Mouse (Mus musculus) ovary, postnatal 36 days (tissue): ENCODE measurements around the gene Tnfrsf11a.
"Not testable (repeated sequence)": the region's sequence is repeated elsewhere in the genome, so short reads cannot be mapped to it uniquely, and the experiment has no call there.

Experiments
- DNase-seq: peaks from one replicate; pipeline ENCODE4 v3.0.0; 2022; ENCODE audit warnings: low spot score, mixed read lengths

The Tnfrsf11a gene

DNA sequence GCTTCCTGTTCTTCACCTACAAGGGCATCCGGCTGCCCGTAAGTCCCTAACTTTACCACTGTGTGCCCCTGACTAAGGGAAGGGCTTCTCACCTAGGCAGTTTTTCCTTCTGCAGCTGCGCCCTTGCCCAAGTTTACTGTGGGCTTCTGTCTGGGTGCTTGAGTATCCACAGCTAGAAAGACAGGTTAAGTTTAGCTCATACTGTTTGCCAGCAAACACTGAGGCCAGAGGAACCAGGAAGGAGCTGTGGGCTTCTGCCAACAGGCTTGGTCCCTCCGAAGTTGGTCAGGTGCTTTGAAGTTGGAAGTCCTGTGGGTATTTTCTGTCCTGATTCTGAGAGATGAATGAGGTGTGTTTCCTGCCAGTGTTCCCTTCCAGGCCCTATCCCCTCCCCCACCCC lies 4.6 kb downstream of the Tnfrsf11a start:
- DNase-seq, result no peak

DNA sequence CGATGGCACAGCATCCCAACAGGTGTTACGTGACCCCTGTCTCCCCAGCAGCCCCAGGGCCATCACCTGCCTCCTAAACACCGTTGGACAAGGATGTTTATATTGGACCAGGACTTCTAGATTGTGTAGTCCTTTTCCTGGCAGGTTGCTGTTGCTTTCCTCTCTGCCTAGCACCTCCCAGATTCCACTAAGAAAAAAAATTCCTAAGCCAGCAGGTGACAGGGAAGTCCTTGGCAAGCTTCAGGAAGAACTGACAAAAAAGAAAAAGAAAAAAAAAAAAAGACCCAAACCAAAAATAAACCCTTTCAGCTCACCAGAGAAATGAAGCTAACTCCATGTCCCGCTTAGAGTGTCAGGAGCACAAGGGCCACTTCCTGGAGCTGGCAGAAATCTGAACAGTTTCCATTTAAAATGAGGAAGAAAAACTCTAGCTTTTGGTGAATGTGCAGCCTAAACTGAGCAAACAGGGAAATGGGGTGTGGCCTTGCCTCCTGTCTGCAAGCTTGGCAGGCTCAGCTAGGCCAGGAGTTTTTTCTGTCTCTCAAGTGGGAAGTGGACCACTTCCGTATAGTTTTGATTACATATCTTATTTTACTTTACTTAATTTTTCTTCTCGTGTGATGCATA lies 6.3 kb downstream of the Tnfrsf11a start:
- DNase-seq, result no peak

DNA sequence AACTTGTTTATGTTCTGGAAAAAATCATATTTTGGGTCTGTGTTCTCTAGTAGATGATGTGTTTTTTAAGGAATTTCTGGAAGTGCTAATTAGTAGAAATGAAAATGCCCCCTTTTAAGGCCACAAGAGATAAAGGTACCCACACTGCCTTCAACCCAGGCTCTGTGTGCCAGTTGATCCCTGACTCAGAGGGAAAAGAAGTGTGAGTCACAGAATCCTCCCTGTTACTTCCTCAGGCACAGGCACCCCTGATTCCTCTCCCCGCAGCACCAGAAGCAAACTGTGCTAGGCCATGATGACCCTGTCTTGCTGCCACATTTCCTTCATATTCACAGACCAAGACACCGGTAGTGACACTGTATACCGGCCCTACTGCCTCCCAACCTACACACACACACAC lies 9.6 kb downstream of the Tnfrsf11a start:
- no peak for DNase-seq

DNA sequence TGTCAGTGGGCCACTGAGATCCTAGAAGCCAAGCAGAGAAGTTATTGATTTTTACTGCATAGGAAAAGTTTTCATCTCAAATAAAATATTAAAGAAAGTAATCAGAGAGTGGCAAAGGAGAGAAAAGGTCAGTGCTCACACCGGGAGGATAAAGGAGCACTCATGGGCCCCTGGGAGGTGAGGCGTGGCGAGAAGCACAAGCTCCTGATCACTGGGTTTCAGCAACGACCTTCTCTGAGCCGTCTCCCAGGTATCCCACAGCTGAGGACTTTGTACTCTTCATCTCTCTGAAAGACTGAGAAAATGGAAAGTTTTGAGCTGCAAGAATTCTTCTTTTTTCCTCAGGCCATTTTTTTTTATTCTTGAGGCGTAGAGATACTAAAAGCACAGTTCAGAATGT lies 14.2 kb downstream of the Tnfrsf11a start:
- no peak for DNase-seq

DNA sequence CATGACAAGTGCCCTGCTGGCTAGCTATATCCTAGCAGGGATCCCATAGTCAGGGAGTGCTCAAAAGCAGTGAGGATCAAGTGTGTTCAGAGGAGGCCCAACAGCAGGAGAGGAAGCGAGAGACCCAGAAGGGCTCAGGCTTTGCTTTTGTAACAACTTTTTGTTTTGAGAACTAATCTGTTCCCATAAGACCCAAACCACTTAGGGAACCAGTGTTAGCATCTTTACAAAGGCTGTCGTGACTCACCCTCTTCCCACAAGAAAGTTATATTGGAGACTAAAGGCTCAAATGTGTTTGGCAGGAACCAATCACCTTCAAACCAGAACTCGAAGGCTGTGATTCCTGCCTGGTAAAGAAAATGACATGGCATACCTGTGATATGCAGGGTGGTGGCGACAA lies 15.2 kb downstream of the Tnfrsf11a start:
- DNase-seq, result no peak

DNA sequence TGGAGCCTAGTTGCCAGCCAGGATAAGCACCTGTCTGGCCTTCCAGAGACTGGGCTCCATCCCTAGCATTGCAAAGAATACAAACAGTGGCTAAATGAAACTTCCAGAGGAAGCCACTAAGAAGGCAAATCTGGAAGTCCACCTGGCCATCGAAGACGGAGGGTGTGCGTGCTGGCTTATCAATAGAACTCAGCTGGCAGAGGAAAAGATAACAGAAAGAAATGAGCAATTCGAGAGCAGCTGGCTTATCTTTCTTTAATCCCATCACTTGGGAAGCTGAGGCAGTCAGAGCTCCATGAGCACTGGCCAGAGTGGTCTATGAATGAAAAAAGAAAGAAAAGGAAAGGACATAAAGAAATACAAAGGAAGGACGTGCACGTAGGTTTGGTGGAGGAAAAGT lies 20.1 kb downstream of the Tnfrsf11a start:
- no peak for DNase-seq

DNA sequence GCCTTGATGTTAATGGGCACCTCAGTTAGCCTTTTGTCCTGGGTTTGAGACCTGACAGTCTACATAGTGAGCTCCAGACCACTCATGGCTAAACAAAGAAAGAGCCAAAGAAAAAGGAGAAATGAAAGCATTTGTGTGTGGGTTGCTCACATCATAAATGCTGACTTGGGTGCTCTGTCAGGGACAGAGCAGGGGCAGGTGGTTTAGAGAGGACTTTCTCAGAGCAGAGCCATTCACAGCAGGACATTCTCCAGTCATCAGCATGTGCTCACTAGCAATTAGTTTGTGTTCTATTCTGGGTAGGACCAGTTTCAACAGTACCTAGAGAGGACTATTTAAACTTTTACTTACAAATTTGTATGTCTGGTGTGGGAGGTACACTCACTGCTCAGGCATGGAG lies 20.7 kb downstream of the Tnfrsf11a start:
- DNase-seq, result no peak

DNA sequence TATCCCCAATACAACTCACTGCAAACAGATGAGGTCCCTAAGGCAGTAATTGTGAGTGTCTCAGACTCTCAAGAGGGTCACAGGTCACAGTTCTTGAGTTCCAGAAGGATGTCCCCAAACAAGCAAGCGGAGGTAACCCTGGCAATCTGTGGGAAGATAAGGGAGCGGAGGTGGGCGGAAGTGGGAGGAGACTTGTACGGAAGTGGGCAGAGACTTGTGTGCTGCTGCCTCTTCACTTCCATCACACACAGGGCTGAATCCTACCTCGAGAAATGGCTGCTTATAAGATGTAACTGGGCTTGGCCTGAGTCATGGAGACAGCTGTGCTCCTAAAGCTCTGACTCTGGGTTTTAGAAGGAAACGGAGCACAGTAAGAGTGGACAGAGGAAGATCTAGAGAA lies 22.4 kb downstream of the Tnfrsf11a start:
- no peak for DNase-seq

GRCm38 (mm10) chr1:105804285-105804684 lies 23.8 kb downstream of the Tnfrsf11a start:
- no peak for DNase-seq

DNA sequence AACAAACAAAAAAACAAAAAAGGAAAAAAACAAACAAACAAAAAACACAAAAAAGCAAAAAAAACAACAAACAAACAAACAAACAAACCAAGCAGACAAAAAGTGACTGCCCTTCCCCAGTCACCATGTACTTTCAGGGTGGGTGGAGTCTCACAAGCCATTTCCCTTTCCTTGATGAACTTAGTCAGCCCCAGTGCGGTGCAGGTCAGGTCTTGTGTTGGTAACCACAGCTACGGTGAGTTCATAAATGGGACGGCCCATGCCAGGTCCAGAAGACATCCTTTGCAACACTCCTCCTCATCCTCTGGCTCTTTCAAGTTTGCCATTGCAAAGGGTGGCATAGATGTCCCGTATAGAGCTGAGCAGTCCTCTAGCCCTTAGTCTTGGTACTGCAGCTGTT lies 25.0 kb downstream of the Tnfrsf11a start:
- DNase-seq, result no peak

DNA sequence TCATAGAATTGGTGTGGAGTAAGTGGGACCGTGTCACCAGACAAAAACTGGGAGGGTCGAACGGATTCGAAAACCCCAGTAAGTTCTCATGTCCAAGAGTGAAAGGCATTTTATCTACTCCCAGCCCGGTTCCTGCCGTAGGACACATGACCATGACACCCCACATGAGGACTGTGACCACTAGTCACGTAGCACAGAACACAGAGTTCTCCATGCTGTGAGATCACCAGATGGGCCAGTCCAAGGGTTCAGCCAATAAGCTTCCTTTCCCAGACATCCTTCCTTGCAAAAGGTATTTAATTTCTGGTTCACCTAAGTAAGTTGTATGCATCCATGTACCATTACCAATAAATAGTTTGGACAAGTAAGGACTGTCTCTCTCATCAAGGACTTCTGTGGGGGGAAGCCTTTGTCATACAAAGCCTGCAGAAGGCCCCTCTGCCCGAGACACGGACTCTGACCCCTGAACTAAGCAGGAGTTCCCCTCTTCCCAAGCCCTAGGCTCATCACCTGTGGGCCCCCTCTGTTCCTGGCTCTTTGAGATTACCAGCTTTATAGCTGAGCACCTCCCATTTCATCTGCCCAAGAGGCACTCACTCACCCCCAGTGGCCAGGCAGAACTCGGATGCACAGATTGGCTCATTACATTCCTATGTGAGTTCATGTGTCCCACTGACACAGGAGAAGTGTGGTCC lies 26.7 kb downstream of the Tnfrsf11a start:
- no peak for DNase-seq

GRCm38 (mm10) chr1:105812027-105812426 lies 31.5 kb downstream of the Tnfrsf11a start:
- DNase-seq, result not testable (repeated sequence)

GRCm38 (mm10) chr1:105812960-105813708 lies 32.6 kb downstream of the Tnfrsf11a start:
- no peak for DNase-seq

- no peak for DNase-seq
These were observed 33.2 kb downstream of the Tnfrsf11a start for GRCm38 (mm10) chr1:105813709-105814061.

DNA sequence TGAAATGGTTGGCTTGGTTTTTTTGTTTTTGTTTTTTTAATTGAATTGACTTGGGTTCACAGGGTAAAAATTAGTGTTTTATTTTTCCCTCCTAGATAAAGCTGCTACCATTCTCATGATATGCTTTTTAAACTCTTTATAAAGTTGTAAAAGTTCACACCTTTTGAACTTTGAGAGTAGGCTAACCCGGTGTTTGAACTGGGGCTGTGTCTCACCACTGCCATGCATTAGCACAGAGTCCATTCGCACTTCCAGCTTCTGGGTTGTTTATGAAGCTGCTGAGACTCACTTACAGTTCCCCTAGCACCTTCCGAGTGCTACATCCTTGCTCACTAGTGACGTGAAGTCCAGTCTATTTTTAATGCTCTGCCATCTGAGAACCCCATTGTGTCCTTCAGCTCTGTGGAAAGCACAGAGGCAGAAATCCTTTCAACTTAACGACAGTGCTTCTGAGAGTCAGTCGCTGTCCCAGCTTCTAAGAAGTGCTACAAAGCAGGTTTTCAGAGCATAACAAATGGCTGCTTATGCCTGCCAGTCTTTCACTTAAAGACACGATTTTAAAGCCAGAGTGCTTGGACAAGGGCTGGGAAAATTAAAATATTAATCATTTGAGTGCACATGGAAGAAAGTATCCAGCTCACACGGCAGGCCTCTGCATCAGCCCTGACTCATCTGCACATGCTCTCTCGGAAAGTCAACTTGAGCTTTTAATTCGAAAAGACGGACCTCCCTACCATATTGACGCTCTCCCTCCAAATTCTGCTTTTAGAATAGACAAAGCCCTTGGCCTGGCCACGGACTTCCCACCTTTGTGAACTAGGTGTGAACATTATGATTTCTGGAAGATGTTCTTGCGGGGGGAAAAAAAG lies 34.1 kb downstream of the Tnfrsf11a start:
- DNase-seq, result no peak

DNA sequence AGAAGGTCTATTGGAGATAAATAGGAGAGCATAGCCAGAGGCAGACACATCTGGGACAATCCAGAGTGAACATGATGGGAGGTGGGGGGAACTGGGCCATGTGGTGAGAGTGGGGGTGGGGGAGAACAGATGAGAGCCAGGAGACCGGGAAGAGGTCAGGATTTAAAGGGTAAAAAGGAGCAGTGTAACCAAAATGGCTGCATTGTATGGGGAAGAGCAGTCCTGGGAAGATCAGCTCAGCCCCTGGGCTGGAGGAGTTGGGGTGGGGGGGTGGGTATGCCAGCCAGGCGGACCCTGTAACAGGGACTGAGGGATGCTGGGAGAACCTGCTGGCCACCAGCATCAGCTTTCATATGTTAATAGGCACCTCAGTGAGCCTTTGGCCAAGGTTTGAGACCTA lies 34.8 kb downstream of the Tnfrsf11a start:
- DNase-seq, result no peak

DNA sequence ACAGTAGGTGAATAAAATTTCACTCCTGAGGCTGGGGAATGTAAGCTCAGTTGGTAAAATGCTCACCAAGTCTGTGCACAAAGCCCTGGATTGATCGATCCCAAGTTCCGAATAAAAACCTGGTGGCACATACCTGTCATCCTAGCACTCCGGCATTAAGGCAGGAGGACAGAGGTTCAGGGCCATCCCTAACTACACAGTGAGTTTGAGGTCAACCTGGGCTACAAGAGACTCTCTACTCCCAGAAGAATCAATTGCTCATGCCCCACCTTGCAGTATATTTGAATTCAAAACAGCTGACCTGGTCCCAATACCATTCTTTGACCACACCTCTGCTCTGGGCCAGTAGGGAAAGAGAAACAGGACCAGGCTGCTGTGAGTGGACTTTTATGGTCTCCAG lies 35.2 kb downstream of the Tnfrsf11a start:
- no peak for DNase-seq

DNA sequence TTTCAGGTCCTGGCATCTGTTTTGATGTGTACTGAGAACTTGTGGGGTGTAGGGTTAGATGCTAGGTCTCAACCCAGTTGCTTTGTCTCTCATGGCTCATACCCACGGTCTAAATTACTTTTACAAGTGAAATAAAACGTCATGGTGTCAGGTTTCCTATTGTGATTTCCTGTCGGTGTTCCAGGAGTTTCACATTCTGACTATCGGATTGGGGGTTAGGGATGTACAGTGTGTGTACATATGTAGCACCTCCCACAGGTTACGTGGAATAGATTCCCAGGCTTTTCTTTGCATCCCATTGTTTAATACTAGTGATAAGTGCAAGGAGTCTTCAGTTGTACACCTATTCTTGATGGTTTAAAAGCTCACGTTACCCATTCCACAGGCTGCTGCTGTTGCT lies 38.5 kb downstream of the Tnfrsf11a start:
- no peak for DNase-seq

GRCm38 (mm10) chr1:105819740-105820139 lies 39.2 kb downstream of the Tnfrsf11a start:
- no peak for DNase-seq

DNA sequence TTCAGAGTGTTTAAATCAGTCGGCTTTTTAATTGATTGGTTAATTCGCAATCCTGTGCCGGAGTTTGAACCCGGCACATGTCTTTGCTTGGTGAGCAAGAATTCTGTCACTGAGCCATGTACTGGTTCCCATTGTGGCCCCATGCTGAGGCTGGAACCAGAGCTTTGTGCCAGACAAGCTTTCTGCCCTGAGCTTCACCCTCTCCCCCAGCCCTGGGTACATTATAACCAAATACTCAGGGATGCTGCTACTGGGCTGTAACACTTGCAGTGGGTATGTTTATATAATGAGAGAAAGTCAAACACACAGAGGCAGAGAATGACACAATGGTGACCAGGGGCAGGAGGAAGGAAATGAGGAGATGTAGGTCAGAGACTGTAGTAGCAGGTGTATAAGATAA lies 43.8 kb downstream of the Tnfrsf11a start:
- DNase-seq, result no peak

- no peak for DNase-seq
These were observed 44.5 kb downstream of the Tnfrsf11a start for GRCm38 (mm10) chr1:105824980-105825379.

- DNase-seq, result no peak
These were observed 46.9 kb downstream of the Tnfrsf11a start for GRCm38 (mm10) chr1:105827374-105827773.
